Mouse (Mus musculus) lung, postnatal 0 days (tissue): ENCODE measurements around the gene Cntn4.

Source experiments
- CTCF ChIP-seq: IDR thresholded peaks from 2 replicates; pipeline ENCODE4 v1.5.1; 2016; ENCODE audit warnings: antibody characterized with exemption, mild to moderate bottlenecking
- EP300 ChIP-seq: IDR thresholded peaks from 2 replicates; pipeline ENCODE4 v1.6.1; 2016; ENCODE audit warnings: antibody characterized with exemption, mild to moderate bottlenecking, control low read depth

GRCm38 (mm10) chr6:106738229-106738628 is 1060.8 kb downstream of the Cntn4 start:
- TF ChIP-seq EP300 (no peak), CTCF (no peak)
